Mouse (Mus musculus) heart, postnatal 0 days (tissue): Measurements from ENCODE around the gene Aco1.

Source experiments
- CTCF ChIP-seq: IDR thresholded peaks from 2 replicates; pipeline ENCODE4 v1.5.1; 2016; ENCODE audit warnings: antibody characterized with exemption, control low read depth, low read depth
- EP300 ChIP-seq: IDR thresholded peaks from 2 replicates; pipeline ENCODE4 v1.6.1; 2016; ENCODE audit warnings: antibody characterized with exemption, low read depth

GRCm38 (mm10) chr4:40160591-40161434, 17.9 kb downstream of the Aco1 start:
- no peak for TF ChIP-seq CTCF
- no peak for TF ChIP-seq EP300
